Mouse (Mus musculus) CH12.LX (cell line): Measurements from ENCODE around the gene Tle2. TPM values are rescaled to one million over a fixed set of nuclear protein-coding genes. Genes with fewer than 3 reads are reported as not detected.

Source experiments
- DNase-seq: peaks from one replicate; pipeline ENCODE4 v3.0.0-alpha.2; 2013; ENCODE audit errors: extremely low read depth
- H3K27ac ChIP-seq: 2 replicates; pipeline ENCODE4 v1.5.1; 2012; ENCODE audit warnings: low read depth, mild to moderate bottlenecking, control low read depth, moderate library complexity; ENCODE audit not compliant: insufficient read depth
- H3K27me3 ChIP-seq: replicated peaks from 2 replicates; pipeline ENCODE3; 2012; ENCODE audit warnings: inconsistent platforms
- H3K36me3 ChIP-seq, 2 experiments: replicated peaks in 1 of 2; 2 replicates each; pipeline versions ENCODE3 to v1.6.1; 2012; ENCODE audit warnings: inconsistent platforms in 1 of 2, low read length in 1 of 2, mild to moderate bottlenecking in 1 of 2, mixed read lengths in 1 of 2, moderate library complexity in 1 of 2; ENCODE audit not compliant: control insufficient read depth in 1 of 2, insufficient read depth in 1 of 2
- H3K4me1 ChIP-seq, 2 experiments: 2 replicates each; pipeline ENCODE4 v1.6.1; 2012; ENCODE audit warnings: inconsistent platforms in 1 of 2, moderate library complexity in 1 of 2; ENCODE audit not compliant: insufficient read depth in 2 of 2, control insufficient read depth in 1 of 2
- H3K4me2 ChIP-seq: 2 replicates; pipeline ENCODE4 v1.6.1; 2012; ENCODE audit warnings: low read depth, mild to moderate bottlenecking, control low read depth; ENCODE audit not compliant: poor library complexity, insufficient read depth, severe bottlenecking
- H3K4me3 ChIP-seq, 3 experiments: fragments of 150-350 bp in 1 of 3; sonication (generic) in 1 of 3; replicated peaks in 1 of 3; 2 replicates each; pipeline versions ENCODE3 to v1.5.1; 2011 to 2012; ENCODE audit warnings: low read depth in 2 of 3, low read length in 2 of 3, mild to moderate bottlenecking in 2 of 3, moderate library complexity in 2 of 3, control low read depth in 1 of 3, improper control_type of control experiment in 1 of 3, inconsistent platforms in 1 of 3, mixed read lengths in 1 of 3; ENCODE audit not compliant: poor library complexity in 1 of 3
- H3K79me2 ChIP-seq: replicated peaks from 2 replicates; pipeline ENCODE4 v1.6.1; 2012; ENCODE audit warnings: mild to moderate bottlenecking, moderate library complexity; ENCODE audit not compliant: control insufficient read depth, poor library complexity, insufficient read depth, severe bottlenecking; ENCODE audit errors: extremely low read depth
- H3K9ac ChIP-seq: 2 replicates; pipeline ENCODE4 v1.6.1; 2012; ENCODE audit warnings: low read depth, mild to moderate bottlenecking, control low read depth, moderate library complexity; ENCODE audit not compliant: insufficient read depth
- H3K9me3 ChIP-seq: replicated peaks from 2 replicates; pipeline ENCODE3; 2012; ENCODE audit warnings: low read length, inconsistent platforms, mixed read lengths
- BHLHE40 ChIP-seq: IDR thresholded peaks from 2 replicates; pipeline ENCODE4 v1.6.1; 2011; ENCODE audit warnings: mild to moderate bottlenecking, low read depth, low read length, improper control_type of control experiment
- CTCF ChIP-seq, 2 experiments: IDR thresholded peaks in 1 of 2; conservative IDR thresholded peaks in 1 of 2; 2 replicates each; pipeline ENCODE4 v1.5.1; 2011 to 2012; ENCODE audit warnings: low read depth in 2 of 2, low read length in 2 of 2, improper control_type of control experiment in 1 of 2, inconsistent platforms in 1 of 2, mild to moderate bottlenecking in 1 of 2, moderate library complexity in 1 of 2
- E2F4 ChIP-seq: IDR thresholded peaks from 2 replicates; pipeline ENCODE4 v1.6.1; 2011; ENCODE audit warnings: low read depth, low read length, improper control_type of control experiment; ENCODE audit not compliant: insufficient replicate concordance
- ELF1 ChIP-seq: IDR thresholded peaks from 2 replicates; pipeline ENCODE4 v1.6.1; 2014; ENCODE audit warnings: low read depth, mild to moderate bottlenecking, inconsistent platforms, low read length, improper control_type of control experiment
- EP300 ChIP-seq: IDR thresholded peaks from 2 replicates; pipeline ENCODE4 v1.6.1; 2011; ENCODE audit warnings: low read length, improper control_type of control experiment
- GABPA ChIP-seq: IDR thresholded peaks from 2 replicates; pipeline ENCODE4 v1.6.1; 2012; ENCODE audit warnings: low read depth, low read length, improper control_type of control experiment, inconsistent platforms; ENCODE audit not compliant: insufficient replicate concordance
- IRF4 ChIP-seq: IDR thresholded peaks from 2 replicates; pipeline ENCODE4 v1.6.1; 2014; ENCODE audit warnings: low read depth, mild to moderate bottlenecking, inconsistent platforms, low read length, improper control_type of control experiment
- JUN ChIP-seq: IDR thresholded peaks from 2 replicates; pipeline ENCODE4 v1.6.1; 2011; ENCODE audit warnings: low read depth, mild to moderate bottlenecking, low read length, improper control_type of control experiment, moderate library complexity; ENCODE audit not compliant: insufficient read depth
- MAFK ChIP-seq: IDR thresholded peaks from 2 replicates; pipeline ENCODE4 v1.6.1; 2011; ENCODE audit warnings: low read length, improper control_type of control experiment; ENCODE audit not compliant: insufficient replicate concordance
- MAX ChIP-seq: IDR thresholded peaks from 2 replicates; pipeline ENCODE4 v1.6.1; 2011; ENCODE audit warnings: low read length, improper control_type of control experiment
- MAZ ChIP-seq: IDR thresholded peaks from 2 replicates; pipeline ENCODE4 v1.6.1; 2012; ENCODE audit warnings: low read depth, mild to moderate bottlenecking, inconsistent platforms, low read length, improper control_type of control experiment, moderate library complexity
- MEF2A ChIP-seq: IDR thresholded peaks from 2 replicates; pipeline ENCODE4 v1.6.1; 2014; ENCODE audit warnings: low read depth, mild to moderate bottlenecking, inconsistent platforms, low read length, improper control_type of control experiment, borderline replicate concordance
- MXI1 ChIP-seq: IDR thresholded peaks from 2 replicates; pipeline ENCODE4 v1.6.1; 2011; ENCODE audit warnings: mild to moderate bottlenecking, low read depth, low read length, improper control_type of control experiment
- MYC ChIP-seq: IDR thresholded peaks from 2 replicates; pipeline ENCODE4 v1.6.1; 2011; ENCODE audit warnings: low read depth, mild to moderate bottlenecking, improper control_type of control experiment, low read length
- NRF1 ChIP-seq: IDR thresholded peaks from 2 replicates; pipeline ENCODE4 v1.6.1; 2014; ENCODE audit warnings: low read depth, mild to moderate bottlenecking, inconsistent platforms, low read length, improper control_type of control experiment, moderate library complexity
- PAX5 ChIP-seq: IDR thresholded peaks from 2 replicates; pipeline ENCODE4 v1.6.1; 2012; ENCODE audit warnings: low read length, inconsistent platforms, mixed read lengths
- POLR2AphosphoS2 ChIP-seq: IDR thresholded peaks from 2 replicates; pipeline ENCODE4 v1.6.1; 2011; ENCODE audit warnings: low read depth, low read length, improper control_type of control experiment
- RAD21 ChIP-seq: IDR thresholded peaks from 2 replicates; pipeline ENCODE4 v1.6.1; 2011; ENCODE audit warnings: low read depth, mild to moderate bottlenecking, low read length, improper control_type of control experiment, moderate library complexity
- SIN3A ChIP-seq: IDR thresholded peaks from 2 replicates; pipeline ENCODE4 v1.6.1; 2012; ENCODE audit warnings: low read length, improper control_type of control experiment, inconsistent platforms
- SMC3 ChIP-seq: IDR thresholded peaks from 2 replicates; pipeline ENCODE4 v1.6.1; 2011; ENCODE audit warnings: low read depth, low read length, improper control_type of control experiment
- TCF12 ChIP-seq: IDR thresholded peaks from 2 replicates; pipeline ENCODE4 v1.6.1; 2014; ENCODE audit warnings: low read depth, mild to moderate bottlenecking, inconsistent platforms, low read length, improper control_type of control experiment
- UBTF ChIP-seq: IDR thresholded peaks from 2 replicates; pipeline ENCODE4 v1.6.1; 2012; ENCODE audit warnings: low read depth, mild to moderate bottlenecking, inconsistent platforms, low read length, improper control_type of control experiment, moderate library complexity
- USF2 ChIP-seq: conservative IDR thresholded peaks from 2 replicates; pipeline ENCODE4 v1.6.1; 2011; ENCODE audit warnings: low read depth, low read length, improper control_type of control experiment
- ZC3H11A ChIP-seq: IDR thresholded peaks from 2 replicates; pipeline ENCODE4 v1.6.1; 2012; ENCODE audit warnings: low read depth, mild to moderate bottlenecking, inconsistent platforms, low read length, improper control_type of control experiment
- ZKSCAN1 ChIP-seq: IDR thresholded peaks from 2 replicates; pipeline ENCODE4 v1.6.1; 2012; ENCODE audit warnings: low read depth, inconsistent platforms, low read length, improper control_type of control experiment, borderline replicate concordance
- dilution Hi-C: fragments of 300-500 bp; cut with MboI; formaldehyde crosslinking; loops from 2 replicates; pipeline ENCODE4 v1.14.3; 2020; ENCODE audit warnings: low sequenced_read_pairs; ENCODE audit not compliant: extremely low pct_unique_long_range_greater_than_20kb, extremely low pct_ligation_motif_present
- in situ Hi-C: fragments of 300-500 bp; cut with MboI; formaldehyde crosslinking; loops from 3 replicates; pipeline ENCODE4 v1.14.3; 2019; ENCODE audit warnings: low sequenced_read_pairs, low pct_ligation_motif_present, low pct_unique_long_range_greater_than_20kb, mixed read lengths
- polyA plus RNA-seq: library from polyadenylated mRNA; unstranded; fragments of >175 nt; gene quantifications from 2 replicates; pipeline ENCODE4 v1.2.1, GENCODE M21; 2012; ENCODE audit warnings: low read depth; ENCODE audit not compliant: insufficient read length
- total RNA-seq, 2 experiments: library from RNA; depleted of rRNA; stranded (reverse); fragments of 300-350 nt in 1 of 2; fragments of >200 nt in 1 of 2; gene quantifications; 2 replicates each; pipeline ENCODE4 v1.2.3; 2012 to 2014

Tle2 gene
- total and polyA plus RNA-seq, 3 experiments, result 0.29 to 0.30 TPM; not detected in 1

- peak overlapping the region; percentile 87 for H3K4me2 ChIP-seq
- H3K27me3 ChIP-seq, result peaks cover 97% of the 10 kb centered on the region
- peaks cover 2 to 9% of the 10 kb centered on the region in 2 experiments; a peak in 2 of 4 replicates for H3K4me1 ChIP-seq
- H3K27ac ChIP-seq, result no peak overlapping the region
- no peaks in the 10 kb centered on the region for H3K79me2 ChIP-seq
- no peak overlapping the region for H3K9ac ChIP-seq
- no peak for TF ChIP-seq JUN
- TF ChIP-seq USF2, result no peak
- TF ChIP-seq RAD21, result no peak
- no peak for TF ChIP-seq UBTF
- no peak for TF ChIP-seq SIN3A
- no peak for TF ChIP-seq MYC
- no peak for TF ChIP-seq MEF2A
- no peak for TF ChIP-seq NRF1
- no peak for TF ChIP-seq GABPA
- TF ChIP-seq PAX5, result no peak
- no peak for TF ChIP-seq BHLHE40
- no peak for TF ChIP-seq SMC3
- no peak for TF ChIP-seq MXI1
- no peak for TF ChIP-seq POLR2AphosphoS2
- no peak for TF ChIP-seq EP300
- no peak for TF ChIP-seq ZKSCAN1
- no peak for TF ChIP-seq CTCF (conservative IDR thresholded peaks at IDR 0.05 in 1 of 2, IDR thresholded peaks at IDR 0.05 in 1 of 2; ENCODE audit: low read depth in 2 of 2, low read length in 2 of 2)
- no peak for DNase-seq
- peaks cover 7% of the 10 kb centered on the region for H3K9me3 ChIP-seq
- H3K4me3 ChIP-seq, result no peak overlapping the region
- in situ Hi-C loops (no loop called here), dilution Hi-C loops (no loop called here)
- no peaks in the 10 kb centered on the region for H3K36me3 ChIP-seq
Measured at GRCm38 (mm10) chr10:81572133-81572671, 2.2 kb upstream of the Tle2 start.

- H3K36me3 ChIP-seq, result no peaks in the 10 kb centered on the region
- H3K27ac ChIP-seq, result no peak overlapping the region
- peaks cover 11% of the 10 kb centered on the region for H3K9me3 ChIP-seq
- H3K9ac ChIP-seq, result no peak overlapping the region
- H3K4me2 ChIP-seq, result no peak overlapping the region
- no peak for TF ChIP-seq MXI1
- no peak for TF ChIP-seq E2F4
- no peak for TF ChIP-seq MYC
- no peak for TF ChIP-seq UBTF
- no peak for TF ChIP-seq MAX
- TF ChIP-seq TCF12, result no peak
- no peak for TF ChIP-seq IRF4
- no peak for TF ChIP-seq MAZ
- no peak for TF ChIP-seq ELF1
- TF ChIP-seq ZC3H11A, result no peak
- TF ChIP-seq MEF2A, result no peak
- TF ChIP-seq EP300, result no peak
- TF ChIP-seq MAFK, result no peak
- H3K27me3 ChIP-seq, result peaks cover 98% of the 10 kb centered on the region
- H3K4me3 ChIP-seq, result no peak overlapping the region
- H3K4me1 ChIP-seq, result peaks cover 2 to 9% of the 10 kb centered on the region in 2 experiments; a peak in 2 of 4 replicates
- DNase-seq, result no peak
- in situ Hi-C loops (no loop called here), dilution Hi-C loops (no loop called here)
- H3K79me2 ChIP-seq, result no peaks in the 10 kb centered on the region
Measured at GRCm38 (mm10) chr10:81572975-81573374, 1.4 kb upstream of the Tle2 start.
